Mouse (Mus musculus) neural tube, embryonic 12.5 days (tissue): ENCODE results near the gene Tnf. TPM values are rescaled to one million over a fixed set of nuclear protein-coding genes. Genes with fewer than 3 reads are reported as not detected.

Experiments
- ATAC-seq: fragments of 200-750 bp; cut with Nextera tagmentation; 2 replicates; pipeline ENCODE4 v1.8.0; 2017; ENCODE audit warnings: low read depth, mild to moderate bottlenecking, moderate TSS enrichment, moderate library complexity; ENCODE audit not compliant: low FRiP score
- H3K27ac ChIP-seq: fragments of 300-500 bp; sonication (generic); 2 replicates; pipeline ENCODE4 v1.5.1; 2016
- H3K27me3 ChIP-seq: fragments of 300-500 bp; sonication (generic); replicated peaks from 2 replicates; pipeline ENCODE4 v1.6.1; 2016; ENCODE audit warnings: mild to moderate bottlenecking
- H3K36me3 ChIP-seq: fragments of 300-500 bp; sonication (generic); 2 replicates; pipeline ENCODE4 v1.6.1; 2016; ENCODE audit warnings: mild to moderate bottlenecking
- H3K4me1 ChIP-seq: fragments of 300-500 bp; sonication (generic); 2 replicates; pipeline ENCODE4 v1.6.1; 2016
- H3K4me2 ChIP-seq: fragments of 300-500 bp; sonication (generic); replicated peaks from 2 replicates; pipeline ENCODE4 v1.6.1; 2016; ENCODE audit warnings: mild to moderate bottlenecking
- H3K4me3 ChIP-seq: fragments of 300-500 bp; sonication (generic); 2 replicates; pipeline ENCODE4 v1.5.1; 2016
- H3K9ac ChIP-seq: fragments of 300-500 bp; sonication (generic); 2 replicates; pipeline ENCODE4 v1.6.1; 2016; ENCODE audit warnings: mild to moderate bottlenecking
- H3K9me3 ChIP-seq: fragments of 300-500 bp; sonication (generic); 2 replicates; pipeline ENCODE4 v1.6.1; 2016; ENCODE audit warnings: mild to moderate bottlenecking
- WGBS: fragments of 180-500 bp; shearing (Covaris S2); methylation state at CpG from one replicate; pipeline ENCODE4 v1.1.7; 2016; 5-methylcytosine and 5-hydroxymethylcytosine counted together
- polyA plus RNA-seq: library from polyadenylated mRNA; unstranded; fragments of >200 nt; fragmentation: Nextera tagmentation; extraction: Ambion mirVana; gene quantifications from 2 replicates; pipeline ENCODE4 v1.2.1, GENCODE M21; 2016

Tnf gene
- polyA plus RNA-seq, 1 experiment from 2014 or later, result not detected

DNA sequence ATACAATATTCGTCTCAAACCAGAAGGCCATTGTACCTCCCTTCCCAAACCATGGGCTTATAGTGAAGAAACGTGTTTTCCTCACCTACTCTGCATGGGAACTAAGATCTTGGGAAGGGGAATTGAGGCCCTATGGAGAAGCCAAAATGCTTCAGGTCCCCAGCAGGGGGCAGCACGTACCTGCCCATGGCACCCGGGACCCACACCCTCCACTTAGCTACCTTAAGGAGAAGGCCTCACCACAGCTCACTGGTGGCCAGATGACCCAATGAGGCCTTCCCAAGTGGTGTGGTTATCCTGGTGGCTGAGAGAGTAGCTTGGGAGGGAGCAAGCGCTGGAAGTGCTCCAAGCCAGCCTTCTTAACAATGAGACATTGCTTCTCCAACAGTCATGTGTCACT is 23.3 kb downstream of the Tnf start:
- no peaks in the 10 kb centered on the region for H3K27me3 ChIP-seq
- H3K36me3 ChIP-seq, result no peaks in the 10 kb centered on the region
- H3K4me3 ChIP-seq, result no peak overlapping the region
- H3K4me2 ChIP-seq, result no peak overlapping the region
- WGBS, result 16% methylated on average over 5 of the region's 5 CpGs
- ATAC-seq, result peak; percentile 63; the same call in 1 of the 2 replicates
- no peak overlapping the region for H3K27ac ChIP-seq
- H3K4me1 ChIP-seq, result no peaks in the 10 kb centered on the region
- no peak overlapping the region for H3K9ac ChIP-seq
- no peaks in the 10 kb centered on the region for H3K9me3 ChIP-seq

DNA sequence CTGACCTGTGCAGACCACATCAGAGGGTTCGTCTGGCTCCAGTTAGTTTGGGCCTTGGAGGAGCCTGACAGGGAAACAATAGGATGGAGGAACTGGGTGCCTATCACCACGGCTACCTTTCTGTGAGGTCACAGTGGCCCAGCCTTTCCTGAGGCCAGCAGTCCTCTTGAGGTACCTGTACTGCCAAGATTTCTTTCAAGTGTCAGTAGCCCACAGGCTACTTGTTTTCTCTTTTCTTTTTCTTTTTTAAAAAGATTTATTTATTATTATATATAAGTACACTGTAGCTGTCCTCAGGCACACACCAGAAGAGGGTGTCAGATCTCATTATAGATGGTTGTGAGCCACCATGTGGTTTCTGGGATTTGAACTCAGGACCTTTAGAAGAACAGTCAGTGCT is 25.8 kb downstream of the Tnf start, which contains the start of gene Aif1:
Gene Aif1, minus strand, starts transcription at position 101 of the 400 bp plus-strand sequence.
- Histone ChIP-seq H3K27me3 (no peaks in the 10 kb centered on the region), H3K9ac (no peak within 1 kb of the TSS), H3K27ac (no peak within 1 kb of the TSS), H3K4me2 (no peak within 1 kb of the TSS), H3K36me3 (no peaks in the 10 kb centered on the region), H3K4me1 (no peaks in the 10 kb centered on the region), H3K9me3 (no peaks in the 10 kb centered on the region), H3K4me3 (no peak within 1 kb of the TSS)
- ATAC-seq, result no peak
- WGBS, result 63% methylated on average over 2 of the region's 2 CpGs

DNA sequence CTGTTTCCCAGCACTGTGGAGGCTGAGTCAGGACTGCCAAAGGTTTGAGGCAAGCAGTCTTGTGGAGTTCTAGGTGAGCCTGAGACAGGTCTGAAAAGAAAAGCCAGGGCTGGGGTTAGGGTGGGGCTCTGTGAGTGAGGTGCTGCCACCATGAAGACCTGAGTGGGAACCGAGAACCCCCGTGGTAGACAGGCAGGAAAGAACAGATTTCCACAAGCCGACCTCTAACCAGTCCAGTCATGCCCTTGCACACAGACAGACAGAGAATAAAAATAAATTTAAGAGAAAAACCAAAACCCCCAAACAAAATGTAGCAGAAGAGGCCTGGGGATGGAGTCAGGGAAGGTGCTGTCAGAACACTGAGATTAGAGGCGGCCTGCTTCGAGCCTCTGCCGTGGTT is 26.4 kb downstream of the Tnf start:
- WGBS, result 77% methylated on average over 6 of the region's 6 CpGs
- H3K36me3 ChIP-seq, result no peaks in the 10 kb centered on the region
- no peak overlapping the region for H3K9ac ChIP-seq
- no peaks in the 10 kb centered on the region for H3K9me3 ChIP-seq
- H3K27me3 ChIP-seq, result no peaks in the 10 kb centered on the region
- no peak overlapping the region for H3K4me2 ChIP-seq
- H3K27ac ChIP-seq, result no peak overlapping the region
- no peak for ATAC-seq
- no peak overlapping the region for H3K4me3 ChIP-seq
- H3K4me1 ChIP-seq, result no peaks in the 10 kb centered on the region

DNA sequence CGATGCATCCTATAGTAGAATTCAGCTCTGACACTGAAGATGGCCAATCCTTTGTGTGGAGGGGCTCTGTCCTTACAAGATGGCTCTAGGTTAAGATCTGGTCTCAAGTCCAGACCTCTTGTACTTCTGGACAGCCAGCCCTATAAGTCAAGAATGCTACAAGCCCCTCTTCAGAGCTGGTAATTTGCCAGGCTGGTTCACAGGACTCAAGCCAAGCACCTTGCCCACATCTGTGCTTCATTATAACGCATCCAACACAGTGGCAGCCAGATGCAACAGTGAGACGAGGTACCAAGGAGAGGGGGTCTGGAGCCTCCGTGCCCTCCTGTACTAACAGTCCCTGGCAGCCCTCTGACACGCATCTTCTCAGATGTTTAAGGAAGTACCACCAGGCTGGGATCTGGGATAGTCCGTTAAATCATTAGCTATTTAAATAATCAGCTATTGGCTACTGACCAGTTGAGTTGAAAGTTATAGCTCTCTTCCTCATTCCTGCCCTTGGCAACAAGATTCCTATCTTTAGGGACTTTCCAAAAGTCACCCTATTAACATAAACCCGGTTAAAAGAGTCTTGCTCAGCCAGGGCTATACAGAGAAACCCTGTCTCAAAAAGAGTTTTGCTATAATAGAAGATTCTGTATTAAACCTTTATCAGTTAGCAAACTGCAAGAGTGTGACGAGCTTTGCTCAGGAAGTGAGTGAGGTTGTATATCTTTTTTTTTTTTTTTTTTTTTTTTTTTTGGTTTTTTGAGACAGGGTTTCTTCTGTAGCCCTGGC is 27.4 kb downstream of the Tnf start:
- H3K27me3 ChIP-seq, result no peaks in the 10 kb centered on the region
- no peaks in the 10 kb centered on the region for H3K36me3 ChIP-seq
- no peak for ATAC-seq
- H3K27ac ChIP-seq, result no peak overlapping the region
- H3K4me1 ChIP-seq, result no peaks in the 10 kb centered on the region
- H3K4me2 ChIP-seq, result no peak overlapping the region
- no peaks in the 10 kb centered on the region for H3K9me3 ChIP-seq
- no peak overlapping the region for H3K9ac ChIP-seq
- H3K4me3 ChIP-seq, result no peak overlapping the region
- 77% methylated on average over 8 of the region's 8 CpGs for WGBS

DNA sequence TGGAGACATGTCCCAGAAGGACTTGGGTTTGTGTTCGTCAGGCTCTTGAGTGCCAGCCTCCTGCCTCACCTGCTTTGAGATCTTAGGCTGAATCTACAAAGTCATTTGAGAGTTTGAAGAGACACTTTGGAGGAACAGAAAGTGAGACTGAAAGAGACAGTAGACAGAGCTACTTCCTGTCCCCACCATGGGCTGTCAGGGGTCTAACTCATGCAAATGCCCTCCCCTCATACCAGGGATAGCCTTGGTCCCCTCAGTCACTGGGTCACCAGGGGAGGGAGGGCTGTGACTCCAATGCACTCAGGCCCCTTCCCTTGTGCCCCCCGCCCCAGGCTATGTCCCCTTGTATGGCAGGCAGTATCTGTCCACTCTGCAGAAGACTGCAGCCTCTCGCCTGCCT is 28.5 kb downstream of the Tnf start:
- WGBS, result 73% methylated on average over 3 of the region's 3 CpGs
- H3K4me3 ChIP-seq, result no peak overlapping the region
- no peak overlapping the region for H3K9ac ChIP-seq
- H3K36me3 ChIP-seq, result no peaks in the 10 kb centered on the region
- H3K27ac ChIP-seq, result no peak overlapping the region
- no peaks in the 10 kb centered on the region for H3K4me1 ChIP-seq
- H3K4me2 ChIP-seq, result no peak overlapping the region
- ATAC-seq, result no peak
- no peaks in the 10 kb centered on the region for H3K9me3 ChIP-seq
- no peaks in the 10 kb centered on the region for H3K27me3 ChIP-seq

DNA sequence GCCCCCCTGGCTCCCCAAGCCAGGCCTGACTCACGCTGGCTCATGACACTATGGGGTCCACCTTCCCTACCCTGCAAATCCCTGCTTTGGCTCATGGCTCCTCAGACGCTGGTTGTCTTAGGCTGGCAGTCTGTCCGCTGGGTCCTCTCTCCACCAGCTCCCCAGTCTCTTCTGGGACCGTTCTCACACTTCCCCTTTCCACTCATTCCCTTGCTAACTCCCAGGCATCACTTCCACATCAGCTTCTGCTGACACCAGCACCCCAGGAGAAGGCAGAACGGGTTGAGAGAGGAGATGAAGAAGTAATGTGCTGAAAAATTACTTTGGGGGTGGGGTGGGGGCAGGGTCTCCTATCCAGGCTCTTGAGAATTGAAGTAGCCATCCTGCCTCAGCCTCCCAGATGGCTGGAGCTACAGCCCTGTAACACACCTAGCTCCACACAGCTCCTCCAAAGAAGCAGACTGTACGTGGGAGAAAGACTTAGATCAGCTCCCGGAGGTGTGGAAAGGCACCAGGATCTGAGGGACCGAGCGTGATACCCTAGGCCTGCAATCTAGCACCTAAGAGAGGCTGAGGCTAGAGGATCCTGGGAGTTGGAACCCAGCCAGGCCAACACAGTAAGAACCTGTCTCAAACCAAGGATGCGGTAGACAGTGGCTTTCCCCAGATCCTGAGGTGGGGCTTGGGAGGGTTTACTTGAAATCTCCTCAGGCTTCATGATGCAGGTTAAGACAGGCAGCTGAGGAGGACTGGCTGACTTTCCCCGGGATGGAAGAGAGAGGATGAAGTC is 29.2 kb downstream of the Tnf start:
- WGBS, result 75% methylated on average over 11 of the region's 11 CpGs
- Histone ChIP-seq H3K4me1 (no peaks in the 10 kb centered on the region), H3K27ac (no peak overlapping the region), H3K27me3 (no peaks in the 10 kb centered on the region), H3K36me3 (no peaks in the 10 kb centered on the region), H3K4me2 (no peak overlapping the region), H3K9ac (no peak overlapping the region), H3K9me3 (no peaks in the 10 kb centered on the region), H3K4me3 (no peak overlapping the region)
- no peak for ATAC-seq

DNA sequence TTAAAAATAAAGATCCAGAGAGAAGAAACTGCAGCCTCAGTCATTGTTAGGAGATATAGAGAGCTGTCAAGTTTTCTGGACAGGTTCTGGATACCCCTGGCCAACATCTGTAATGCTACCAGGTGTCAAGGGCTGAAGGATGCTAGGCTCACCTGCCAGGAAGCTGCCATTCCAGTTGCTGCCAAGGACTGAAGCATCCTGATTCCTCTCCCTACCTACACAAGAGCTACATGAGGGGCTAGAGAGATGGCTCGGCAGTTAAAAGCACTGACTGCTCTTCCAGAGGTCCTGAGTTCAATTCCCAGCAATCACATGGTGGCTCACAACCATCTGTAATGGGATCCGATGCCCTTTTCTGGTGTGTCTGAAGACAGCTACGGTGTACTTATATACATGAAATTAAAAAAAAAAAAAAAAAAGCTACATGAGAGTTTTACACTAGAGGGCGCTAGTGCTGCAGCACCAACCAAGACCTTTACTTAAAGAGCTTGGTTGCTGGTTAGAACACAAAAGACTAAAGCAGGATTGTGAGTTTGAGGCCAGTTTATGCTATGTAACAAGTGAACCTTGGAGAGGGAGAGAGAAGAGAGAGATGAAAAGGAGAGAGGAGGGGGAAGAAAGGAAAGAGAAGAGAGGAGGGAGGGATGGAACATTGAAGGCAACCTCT is 33.1 kb downstream of the Tnf start:
- no peak for ATAC-seq
- Histone ChIP-seq H3K4me2 (no peak overlapping the region), H3K4me1 (peaks cover 9% of the 10 kb centered on the region), H3K4me3 (no peak overlapping the region), H3K36me3 (no peaks in the 10 kb centered on the region), H3K27me3 (no peaks in the 10 kb centered on the region), H3K9ac (no peak overlapping the region), H3K9me3 (no peaks in the 10 kb centered on the region), H3K27ac (no peak overlapping the region)
- 25% methylated on average over 4 of the region's 4 CpGs for WGBS

DNA sequence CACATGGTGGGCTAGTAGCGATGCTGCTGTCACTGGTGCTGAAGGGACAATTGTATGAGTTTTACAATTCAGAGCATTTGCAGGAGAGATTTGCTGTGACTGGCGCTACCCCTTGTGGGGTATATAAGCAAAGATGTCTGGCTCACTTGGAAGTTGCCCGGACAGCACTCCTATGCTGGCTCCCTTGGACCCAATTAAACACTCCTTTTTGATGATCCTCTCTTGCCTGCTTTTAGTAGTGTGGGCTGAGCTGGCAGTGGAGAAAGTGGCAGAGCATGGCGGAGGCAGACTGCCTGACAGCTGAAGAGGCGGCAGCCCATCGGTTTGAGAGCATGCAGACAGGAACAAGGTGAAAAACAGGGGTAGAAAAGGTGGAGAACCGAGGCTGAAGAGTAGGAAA is 34.0 kb downstream of the Tnf start:
- Histone ChIP-seq H3K27me3 (no peaks in the 10 kb centered on the region), H3K36me3 (no peaks in the 10 kb centered on the region), H3K4me2 (no peak overlapping the region), H3K9ac (no peak overlapping the region), H3K27ac (no peak overlapping the region), H3K4me3 (no peak overlapping the region), H3K9me3 (no peaks in the 10 kb centered on the region), H3K4me1 (peaks cover 16% of the 10 kb centered on the region)
- no peak for ATAC-seq
- 88% methylated on average over 7 of the region's 7 CpGs for WGBS

DNA sequence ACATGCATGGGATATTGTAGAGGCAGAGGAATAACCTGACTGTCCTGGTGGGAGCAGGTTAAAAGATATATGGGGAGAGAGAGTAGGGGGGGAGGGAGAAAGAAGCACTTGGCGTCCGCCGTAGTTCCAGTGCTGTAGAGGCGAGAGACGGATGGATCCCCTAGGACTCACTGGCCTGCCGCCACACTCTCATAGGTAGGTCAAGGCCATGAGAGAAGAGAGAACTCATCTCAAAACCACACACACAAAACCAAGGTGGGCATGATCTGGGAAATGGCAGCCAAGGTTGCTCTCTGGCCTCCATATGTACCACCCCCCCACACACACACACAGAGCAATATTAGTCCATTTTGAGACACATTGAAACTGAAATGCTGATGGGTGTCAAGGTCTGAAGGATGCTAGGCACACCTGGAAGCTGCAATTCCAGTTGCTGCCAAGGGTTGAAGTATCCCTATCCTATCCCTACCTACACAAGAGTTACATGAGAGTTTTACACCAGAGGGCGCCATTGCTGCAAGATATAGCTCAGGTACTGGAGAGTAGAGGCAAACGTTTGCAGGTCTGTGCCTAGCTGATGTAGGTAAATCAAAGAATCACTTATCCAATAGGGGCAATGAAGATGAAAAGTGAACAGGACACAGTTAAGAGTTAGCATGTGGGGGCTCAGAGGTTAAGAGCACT is 35.3 kb downstream of the Tnf start:
- no peak overlapping the region; the same call in 1 of the 2 replicates for H3K9ac ChIP-seq

DNA sequence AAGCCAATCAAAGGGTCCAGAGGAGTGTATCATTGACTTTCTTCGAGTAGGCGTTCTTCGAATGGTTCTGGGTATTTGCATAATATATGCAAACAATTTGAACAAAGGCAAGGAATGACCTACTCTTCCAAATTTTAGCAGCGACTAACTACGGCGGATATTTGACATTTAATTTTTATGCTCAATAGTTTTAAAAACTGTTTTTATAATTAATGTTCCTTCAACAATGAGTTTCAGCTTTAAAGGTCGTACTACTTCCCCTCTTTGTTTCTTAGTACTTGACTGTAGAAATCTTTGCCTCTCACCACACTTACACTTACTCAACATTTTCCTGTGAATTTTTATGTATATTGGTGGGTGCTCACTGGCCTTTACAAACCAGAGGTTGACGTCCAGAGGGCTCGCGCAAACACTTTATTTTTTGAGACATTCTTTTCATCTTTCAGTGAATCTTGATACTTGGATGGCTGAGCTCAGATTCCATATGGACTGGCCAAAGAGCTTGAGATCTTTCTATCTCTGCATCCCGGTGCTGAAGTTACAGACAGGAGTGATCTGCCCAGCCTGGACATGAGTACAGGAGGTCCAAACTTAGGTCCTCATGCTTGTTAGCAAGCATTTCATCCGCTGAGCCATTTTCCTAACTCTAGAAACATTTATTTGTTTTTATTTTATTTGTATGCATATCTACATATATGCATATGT is 36.2 kb downstream of the Tnf start:
- Histone ChIP-seq H3K36me3 (peaks cover 15% of the 10 kb centered on the region), H3K4me2 (peak overlapping the region; percentile 92), H3K27ac (peak overlapping the region; percentile 85), H3K9me3 (no peaks in the 10 kb centered on the region), H3K27me3 (no peaks in the 10 kb centered on the region), H3K9ac (peak overlapping the region; percentile 52), H3K4me3 (peak overlapping the region; percentile 99), H3K4me1 (peaks cover 30% of the 10 kb centered on the region)
- WGBS, result 23% methylated on average over 12 of the region's 12 CpGs
- ATAC-seq, result peak; percentile 89

More for the DNA sequence above, 35.3 kb downstream of the Tnf start:
- Histone ChIP-seq H3K36me3 (peaks cover 6% of the 10 kb centered on the region), H3K9me3 (no peaks in the 10 kb centered on the region), H3K4me3 (no peak overlapping the region), H3K27ac (no peak overlapping the region), H3K4me1 (peaks cover 29% of the 10 kb centered on the region), H3K4me2 (peak overlapping the region; percentile 92), H3K27me3 (no peaks in the 10 kb centered on the region)
- no peak for ATAC-seq
- WGBS, result 64% methylated on average over 8 of the region's 8 CpGs

DNA sequence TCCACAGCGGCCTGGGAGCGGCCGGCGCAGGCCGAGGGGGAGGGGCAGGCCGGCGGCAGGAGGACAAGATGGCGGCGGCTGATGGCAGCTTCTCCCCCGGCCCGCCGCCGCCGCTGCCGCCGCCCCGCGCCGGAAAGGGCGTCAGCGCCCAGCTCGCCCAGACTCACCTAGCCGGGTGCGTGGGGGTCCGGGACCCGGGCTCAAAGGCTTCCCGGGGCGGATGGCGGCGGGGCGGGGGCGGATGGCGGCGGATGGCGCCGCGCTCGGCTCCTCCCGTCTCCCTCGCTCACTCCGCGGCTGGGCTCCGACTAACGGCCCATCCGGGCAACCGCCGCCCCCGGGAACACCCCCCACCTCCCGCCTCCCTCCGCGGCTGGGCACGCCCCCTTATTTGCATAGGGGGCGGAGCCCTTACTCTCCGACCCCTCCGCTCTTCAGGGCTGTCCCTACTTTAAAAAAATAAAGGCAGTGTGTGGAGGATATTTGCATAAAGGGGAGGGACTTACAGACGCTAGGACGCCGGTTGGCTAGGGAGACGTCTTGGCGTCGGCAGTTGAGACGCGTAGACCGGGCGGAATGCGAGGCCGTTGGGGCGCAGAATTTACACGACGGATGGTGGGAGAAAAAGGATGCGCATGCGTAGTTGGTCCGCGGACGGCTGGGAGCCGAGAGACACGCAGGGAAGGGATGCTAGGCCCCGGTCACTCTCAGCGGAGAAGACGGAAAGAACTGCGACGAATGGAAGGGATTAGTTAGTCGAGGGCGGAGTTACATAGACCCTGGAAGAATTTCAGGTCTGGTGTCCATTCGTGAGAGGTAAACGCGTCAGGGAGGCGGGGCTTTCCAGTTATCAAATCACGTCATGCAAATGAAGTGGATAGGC is 37.0 kb downstream of the Tnf start, which contains the start of gene Prrc2a:
Gene Prrc2a, minus strand, starts transcription at position 330 of the 883 bp plus-strand sequence.
- peak within 1 kb of the TSS; percentile 100 for H3K9ac ChIP-seq
- ATAC-seq, result peak; percentile 94
- peaks cover 23% of the 10 kb centered on the region for H3K36me3 ChIP-seq
- H3K27ac ChIP-seq, result peak within 1 kb of the TSS; percentile 89
- peak within 1 kb of the TSS; percentile 99 for H3K4me3 ChIP-seq
- WGBS, result under 1% methylated on average over 75 of the region's 89 CpGs
- no peaks in the 10 kb centered on the region for H3K27me3 ChIP-seq
- peaks cover 30% of the 10 kb centered on the region for H3K4me1 ChIP-seq
- peak within 1 kb of the TSS; percentile 92 for H3K4me2 ChIP-seq
- H3K9me3 ChIP-seq, result no peaks in the 10 kb centered on the region
